ENCODE assay signal across 29 mouse cellular contexts in the genomic region with DNA sequence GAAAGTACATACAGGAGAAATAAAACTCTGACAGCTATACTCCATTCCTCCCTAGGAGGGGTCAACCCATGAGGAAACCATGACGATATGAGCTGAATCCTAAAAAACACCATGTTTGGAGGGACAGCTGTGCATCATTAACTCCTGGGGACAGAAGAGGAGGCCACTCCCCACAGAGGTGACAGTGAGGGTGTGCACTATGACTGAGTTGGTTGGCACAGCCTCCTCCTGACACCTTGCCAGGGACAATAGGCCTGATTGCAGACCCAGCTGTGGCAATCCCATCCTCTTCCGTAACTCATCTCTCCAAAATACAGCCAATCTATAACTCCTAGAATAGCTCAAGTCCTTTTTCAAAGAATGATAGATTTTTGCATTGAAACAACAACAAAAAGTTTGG.
DNase-seq lines count a peak whose midpoint lies in the region; ATAC-seq and TF ChIP-seq lines count a peak whose summit lies in the region.
"Had no signal": no experiment of that assay in that cellular context is flagged by ENCODE, and none has a peak within 500 bp of the region (broad histone marks: within the 10 kb centered on the region; RNA-seq: fewer than 3 reads in every experiment).

No protein-coding gene starts in this region.

- WGBS in heart, embryonic 11.5 days (ENCODE audit: insufficient replicate concordance), result 78% methylated on average over 2 of the region's 2 CpGs
- 54% methylated on average over 2 of the region's 2 CpGs for WGBS in lung, embryonic 14.5 days

- no peak overlapping the region for H3K4me2 ChIP-seq in heart, embryonic 11.5 days
- H3K4me2 ChIP-seq in lung, embryonic 14.5 days, result no peak overlapping the region
- H3K4me2 ChIP-seq: embryonic facial prominence, embryonic 15.5 days; forebrain, embryonic 12.5 days; hindbrain, embryonic 15.5 days; kidney, embryonic 15.5 days; lung, embryonic 15.5 days; midbrain, embryonic 11.5 days; stomach, embryonic 15.5 days had no signal

- DNase-seq in adrenal gland, postnatal 10 days, result peak; percentile 30
- no peak for DNase-seq in adrenal gland, adult 8-10 months
- DNase-seq in heart, adult 11 months, result peak; percentile 64
- peak; percentile 11 for DNase-seq in lung, embryonic 14.5 days
- DNase-seq in lung, postnatal 25 days (ENCODE audit: low spot score), result no peak
- DNase-seq in lung, postnatal 4 days, result peak; percentile 6 to 50
- DNase-seq: cerebellum, adult 8-10 months; cerebellum, postnatal 25 days; forebrain, postnatal 0 days; kidney, adult 11 months; kidney, postnatal 25 days; liver; right cerebral cortex, postnatal 25 days; thymus, adult 18-20 months; thymus, postnatal 25 days had no signal

- no peaks in the 10 kb centered on the region for H3K36me3 ChIP-seq in heart, embryonic 11.5 days (ENCODE audit: control insufficient read depth, insufficient read depth, low read length)
- H3K36me3 ChIP-seq in lung, embryonic 14.5 days (ENCODE audit: insufficient read depth), result no peaks in the 10 kb centered on the region
- H3K36me3 ChIP-seq: embryonic facial prominence, embryonic 10.5 days; embryonic facial prominence, embryonic 15.5 days; forebrain, embryonic 12.5 days; G1E; heart, embryonic 10.5 days; hindbrain, embryonic 10.5 days; hindbrain, embryonic 15.5 days; kidney, embryonic 15.5 days; lung, embryonic 15.5 days; stomach, embryonic 15.5 days had no signal

- H3K9ac ChIP-seq in heart, embryonic 11.5 days (ENCODE audit: low read depth, low read length), result no peak overlapping the region
- no peak overlapping the region for H3K9ac ChIP-seq in lung, embryonic 14.5 days
- H3K9ac ChIP-seq: embryonic facial prominence, embryonic 15.5 days; forebrain, embryonic 12.5 days; forebrain, postnatal 0 days; hindbrain, embryonic 15.5 days; kidney, embryonic 15.5 days; lung, embryonic 15.5 days; stomach, embryonic 15.5 days had no signal

- peaks cover 3% of the 10 kb centered on the region; the same call in 1 of the 2 replicates for H3K4me1 ChIP-seq in heart, embryonic 11.5 days (ENCODE audit: control insufficient read depth, insufficient read depth, low read length)
- 0 out of 2 replicates have a peak, but pooled peaks cover 6% of the 10 kb centered on the region for H3K4me1 ChIP-seq in lung, embryonic 14.5 days (ENCODE audit: insufficient read depth)
- H3K4me1 ChIP-seq: embryonic facial prominence, embryonic 15.5 days; forebrain, embryonic 12.5 days; hindbrain, embryonic 15.5 days; kidney, embryonic 15.5 days; lung, embryonic 15.5 days; stomach, embryonic 15.5 days had no signal

- no peak overlapping the region for H3K4me3 ChIP-seq in heart, embryonic 11.5 days (ENCODE audit: low read depth, low read length)
- H3K4me3 ChIP-seq in lung, embryonic 14.5 days (ENCODE audit: low read depth, low read length), result no peak overlapping the region
- H3K4me3 ChIP-seq: embryonic facial prominence, embryonic 10.5 days; embryonic facial prominence, embryonic 15.5 days; forebrain, embryonic 12.5 days; heart, embryonic 10.5 days; hindbrain, embryonic 10.5 days; hindbrain, embryonic 15.5 days; kidney, embryonic 15.5 days; lung, embryonic 15.5 days; stomach, embryonic 15.5 days had no signal

- TF ChIP-seq CTCF in lung, embryonic 14.5 days (IDR thresholded peaks at IDR 0.05; ENCODE audit: low read depth), result no peak

- no peak for ATAC-seq in heart, embryonic 11.5 days (replicated peaks; ENCODE audit: insufficient number of reproducible peaks, low FRiP score, low TSS enrichment)
- ATAC-seq in lung, embryonic 14.5 days (ENCODE audit: insufficient read depth), result no peak
- ATAC-seq: forebrain, postnatal 0 days; inflammation-experienced regulatory T-cells, adult 6 months; midbrain, embryonic 16.5 days had no signal

- no peaks in the 10 kb centered on the region for H3K9me3 ChIP-seq in heart, embryonic 11.5 days (replicated peaks; ENCODE audit: control insufficient read depth, low read length)
- H3K9me3 ChIP-seq in lung, embryonic 14.5 days (ENCODE audit: low read depth, low read length), result no peaks in the 10 kb centered on the region
- H3K9me3 ChIP-seq: embryonic facial prominence, embryonic 10.5 days; embryonic facial prominence, embryonic 15.5 days; forebrain, embryonic 12.5 days; heart, embryonic 10.5 days; hindbrain, embryonic 10.5 days; hindbrain, embryonic 15.5 days; kidney, embryonic 15.5 days; lung, embryonic 15.5 days; stomach, embryonic 15.5 days had no signal

- no peaks in the 10 kb centered on the region for H3K27me3 ChIP-seq in heart, embryonic 11.5 days (ENCODE audit: control insufficient read depth, insufficient read depth, low read length)
- no peaks in the 10 kb centered on the region for H3K27me3 ChIP-seq in lung, embryonic 14.5 days (ENCODE audit: insufficient read depth, low read length)
- H3K27me3 ChIP-seq: embryonic facial prominence, embryonic 15.5 days; forebrain, embryonic 12.5 days; hindbrain, embryonic 15.5 days; kidney, embryonic 15.5 days; lung, embryonic 15.5 days; stomach, embryonic 15.5 days had no signal

- H3K27ac ChIP-seq in heart, embryonic 11.5 days (ENCODE audit: low read depth, low read length), result no peak overlapping the region
- no peak overlapping the region for H3K27ac ChIP-seq in lung, embryonic 14.5 days (ENCODE audit: low read depth)
- H3K27ac ChIP-seq: embryonic facial prominence, embryonic 10.5 days; embryonic facial prominence, embryonic 15.5 days; forebrain, embryonic 12.5 days; heart, embryonic 10.5 days; hindbrain, embryonic 10.5 days; hindbrain, embryonic 15.5 days; kidney, embryonic 15.5 days; lung, embryonic 15.5 days; stomach, embryonic 15.5 days had no signal

Comparison
In these comparisons a context has a peak if more than half of its experiments do, and no peak if none do; other contexts are left out.
1. DNase-seq: peak in adrenal gland, postnatal 10 days (single experiment), heart, adult 11 months (single experiment), lung, embryonic 14.5 days (single experiment) and lung, postnatal 4 days (2 of 2); none in adrenal gland, adult 8-10 months (single experiment) and lung, postnatal 25 days (single experiment).